Mouse (Mus musculus): ENCODE results near the gene Syde1.
A peak's percentile ranks its signal among the peaks of the same experiment; 100 is the strongest.

Syde1 gene

DNA sequence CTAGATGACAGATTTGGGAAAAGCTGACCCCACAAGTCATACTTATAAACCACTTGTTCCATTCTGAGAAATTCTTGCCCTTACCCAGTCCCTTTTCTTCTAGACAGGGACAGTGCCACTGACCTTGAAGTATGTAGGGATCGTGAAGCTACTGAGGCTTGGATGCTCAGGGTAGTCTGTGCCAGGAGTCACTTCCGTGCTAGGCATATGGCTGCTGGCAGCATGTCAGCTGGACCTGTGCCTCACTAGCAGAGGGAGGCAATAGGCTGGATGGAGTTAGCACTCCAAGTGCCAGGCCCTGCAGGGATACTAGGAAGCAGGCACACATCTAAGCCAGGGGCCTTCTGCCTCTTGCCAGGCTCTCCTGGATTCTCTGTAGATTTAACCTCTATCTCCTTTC is 16.1 kb downstream of the Syde1 start:
- DNase-seq (ENCODE audit: low spot score) = no peak

GRCm38 (mm10) chr10:78575105-78575632 is 16.6 kb downstream of the Syde1 start:
- no peak for DNase-seq (ENCODE audit: low spot score)

- peak; percentile 95 for DNase-seq (ENCODE audit: low spot score)
These were observed 17.3 kb downstream of the Syde1 start, which contains the start of gene Ilvbl for GRCm38 (mm10) chr10:78574250-78575104. Gene Ilvbl, plus strand, starts transcription at chr10:78574346.

- DNase-seq (ENCODE audit: low spot score) = no peak
These were observed 18.5 kb downstream of the Syde1 start for GRCm38 (mm10) chr10:78573226-78573625.

DNA sequence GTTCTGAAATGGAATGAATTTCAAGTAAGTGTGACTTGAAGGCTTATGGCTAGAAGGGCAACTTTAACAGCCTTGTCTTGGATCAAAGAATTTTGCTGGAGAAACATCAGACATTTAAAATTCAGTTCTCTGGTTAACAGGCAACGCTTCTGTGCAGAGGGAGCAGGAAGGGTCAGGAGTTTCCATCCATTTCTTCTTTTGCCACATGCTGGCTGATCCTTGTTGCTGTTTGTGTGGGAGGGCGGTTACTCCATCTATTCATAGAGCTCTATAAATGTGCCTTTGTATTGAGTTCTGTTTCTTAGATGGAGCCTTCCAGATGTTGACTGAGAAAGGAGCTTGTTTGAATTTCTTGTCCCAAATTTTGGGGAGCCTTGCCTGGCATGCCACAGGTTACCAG is 20.9 kb downstream of the Syde1 start:
- DNase-seq (ENCODE audit: low spot score) = no peak

DNA sequence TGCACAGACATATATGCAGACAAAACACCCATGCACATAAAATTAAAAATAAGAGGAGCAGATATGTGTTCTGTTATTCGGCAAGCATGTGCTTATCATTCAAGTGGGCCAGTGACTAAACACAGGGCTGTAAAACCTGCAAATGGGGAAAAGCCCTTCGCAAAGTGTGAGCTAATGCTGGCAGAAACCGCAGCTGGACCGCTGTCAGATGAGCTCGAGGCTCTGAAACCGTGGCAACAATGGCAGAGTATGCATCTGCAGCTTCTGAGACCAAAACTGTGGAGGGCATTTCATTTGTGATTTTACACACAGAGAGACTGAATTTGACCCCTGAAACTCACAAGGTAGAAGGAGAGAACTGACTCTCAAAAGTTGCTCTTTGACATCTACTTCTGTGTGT is 21.3 kb downstream of the Syde1 start:
- DNase-seq (ENCODE audit: low spot score) = no peak

- no peak for DNase-seq (ENCODE audit: low spot score)
These were observed 22.1 kb downstream of the Syde1 start for GRCm38 (mm10) chr10:78569686-78570085.

DNA sequence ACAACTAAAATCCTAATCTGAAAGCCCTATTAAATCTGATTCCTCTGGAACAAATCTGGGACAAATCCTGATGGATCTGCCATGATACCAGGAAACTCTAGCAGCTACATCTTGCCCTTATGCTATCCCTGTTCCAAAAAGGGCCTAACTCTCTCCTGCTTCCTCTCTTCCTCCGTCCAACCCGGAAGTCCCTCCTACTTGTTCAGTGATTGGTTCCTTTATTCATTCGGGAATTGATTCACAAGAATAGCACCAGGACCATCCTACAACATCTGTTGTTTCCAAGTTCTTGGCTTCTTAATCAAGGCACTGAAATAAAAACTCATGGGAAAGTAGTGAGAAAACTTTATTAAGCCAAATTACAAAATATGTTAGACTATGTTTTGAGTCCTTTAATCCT is 22.6 kb downstream of the Syde1 start:
- DNase-seq (ENCODE audit: low spot score) = no peak

DNA sequence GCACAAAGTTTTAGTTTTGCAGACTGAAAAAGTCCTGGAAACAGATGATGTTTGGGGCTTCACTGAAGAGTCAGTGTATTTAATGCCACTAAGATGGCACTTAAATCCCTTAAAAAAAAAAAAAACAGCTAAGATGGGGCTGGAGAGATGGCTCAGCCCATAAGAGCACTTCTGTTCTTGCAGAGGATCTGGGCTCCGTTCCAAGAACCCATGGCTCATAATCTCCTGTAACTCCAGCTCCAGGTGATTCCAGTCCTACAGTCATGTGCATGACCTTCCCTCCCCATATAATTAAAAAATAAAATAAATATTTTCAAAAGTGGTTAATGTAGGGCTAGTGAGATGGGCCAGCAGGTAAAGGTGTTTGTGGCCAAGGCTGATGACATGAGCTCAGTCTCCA is 26.7 kb downstream of the Syde1 start:
- no peak for DNase-seq (ENCODE audit: low spot score)

DNA sequence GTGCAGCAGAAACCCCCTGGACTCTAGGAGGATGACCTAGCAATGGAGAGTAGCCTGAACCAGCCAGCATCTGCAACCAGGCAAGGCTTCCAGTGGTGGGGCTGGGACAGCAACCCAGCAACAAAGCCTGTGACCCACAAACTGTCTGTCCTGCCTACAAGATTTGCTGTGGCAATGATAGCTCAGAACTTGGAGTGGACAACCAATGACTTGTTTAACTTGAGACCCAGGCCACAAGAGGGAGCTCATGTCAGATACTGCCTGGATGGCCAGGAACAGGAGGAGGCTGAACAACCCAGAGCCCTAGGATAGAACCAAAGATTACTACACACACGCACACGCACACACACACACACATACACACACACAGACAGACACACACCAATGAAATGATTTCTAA is 50.8 kb downstream of the Syde1 start:
- peak; percentile 10 for DNase-seq (ENCODE audit: low spot score)
